Mouse (Mus musculus): Measurements from ENCODE around the gene Rab1a. TPM values are rescaled to one million over a fixed set of nuclear protein-coding genes. Genes with fewer than 3 reads are reported as not detected.
A peak's percentile ranks its signal among the peaks of the same experiment; 100 is the strongest.

The Rab1a gene
- polyA plus RNA-seq, 1 experiment from 2014 or later, result 264 TPM

GRCm38 (mm10) chr11:20187271-20187670 is 14.0 kb upstream of the Rab1a start:
- H3K27me3 ChIP-seq (ENCODE audit: control insufficient read depth, insufficient read depth, low read depth, low read length), result no peaks in the 10 kb centered on the region
- no peak overlapping the region for H3K9ac ChIP-seq (ENCODE audit: low read length)
- H3K36me3 ChIP-seq (ENCODE audit: control insufficient read depth, insufficient read depth, low read length), result no peaks in the 10 kb centered on the region
- 0 out of 2 replicates have a peak, but pooled peaks cover 2% of the 10 kb centered on the region for H3K4me1 ChIP-seq (replicated peaks; ENCODE audit: control insufficient read depth, insufficient read depth, low read length)
- ATAC-seq (ENCODE audit: low read depth), result no peak
- H3K9me3 ChIP-seq (ENCODE audit: control insufficient read depth, low read length), result no peaks in the 10 kb centered on the region; the same call in 1 of the 2 replicates
- H3K4me2 ChIP-seq (ENCODE audit: low read depth, low read length), result no peak overlapping the region
- no peak overlapping the region for H3K4me3 ChIP-seq (ENCODE audit: low read length)
- H3K27ac ChIP-seq (ENCODE audit: low read length), result no peak overlapping the region
- 62% methylated on average over 6 of the region's 6 CpGs for WGBS

DNA sequence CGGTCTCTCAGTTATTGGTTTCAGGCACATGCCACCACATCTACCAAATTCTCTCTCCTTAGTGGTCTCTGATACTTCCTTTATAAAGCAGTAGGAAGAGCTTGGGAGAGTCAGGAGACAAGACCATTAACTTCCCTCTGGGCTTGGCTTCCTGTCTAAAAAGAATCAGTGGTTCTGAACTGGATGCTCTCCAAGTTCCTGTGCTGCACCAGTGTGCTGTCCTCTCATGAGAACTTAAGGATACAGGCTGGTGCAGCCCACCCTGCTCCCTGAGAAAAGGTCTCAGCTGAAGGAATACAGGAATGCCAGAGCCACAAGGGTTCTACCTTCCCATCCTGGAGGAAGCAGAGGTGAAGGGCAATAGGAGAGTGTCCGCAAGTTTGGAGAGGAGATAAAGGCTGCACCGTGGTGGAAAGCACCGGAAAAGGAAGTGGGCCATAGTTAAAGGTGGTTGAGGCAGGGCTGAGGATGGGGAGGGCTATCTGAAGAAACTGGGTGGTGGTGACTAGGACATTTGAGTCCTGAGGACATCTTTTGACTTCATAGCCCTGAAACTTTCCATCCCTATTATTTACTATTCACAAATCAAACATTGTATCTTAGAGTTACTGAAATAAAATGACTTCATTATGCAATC is 8.0 kb upstream of the Rab1a start:
- Histone ChIP-seq H3K9ac (ENCODE audit: low read length) (no peak overlapping the region), H3K4me3 (ENCODE audit: low read length) (no peak overlapping the region), H3K27ac (ENCODE audit: low read length) (0 out of 2 replicates have a peak overlapping the region, but pooled peaks have one; percentile 2), H3K4me1 (replicated peaks; ENCODE audit: control insufficient read depth, insufficient read depth, low read length) (no peaks in the 10 kb centered on the region), H3K27me3 (ENCODE audit: control insufficient read depth, insufficient read depth, low read depth, low read length) (no peaks in the 10 kb centered on the region), H3K4me2 (ENCODE audit: low read depth, low read length) (no peak overlapping the region), H3K9me3 (ENCODE audit: control insufficient read depth, low read length) (no peaks in the 10 kb centered on the region), H3K36me3 (ENCODE audit: control insufficient read depth, insufficient read depth, low read length) (no peaks in the 10 kb centered on the region)
- no peak for ATAC-seq (ENCODE audit: low read depth)
- 82% methylated on average over 4 of the region's 4 CpGs for WGBS

DNA sequence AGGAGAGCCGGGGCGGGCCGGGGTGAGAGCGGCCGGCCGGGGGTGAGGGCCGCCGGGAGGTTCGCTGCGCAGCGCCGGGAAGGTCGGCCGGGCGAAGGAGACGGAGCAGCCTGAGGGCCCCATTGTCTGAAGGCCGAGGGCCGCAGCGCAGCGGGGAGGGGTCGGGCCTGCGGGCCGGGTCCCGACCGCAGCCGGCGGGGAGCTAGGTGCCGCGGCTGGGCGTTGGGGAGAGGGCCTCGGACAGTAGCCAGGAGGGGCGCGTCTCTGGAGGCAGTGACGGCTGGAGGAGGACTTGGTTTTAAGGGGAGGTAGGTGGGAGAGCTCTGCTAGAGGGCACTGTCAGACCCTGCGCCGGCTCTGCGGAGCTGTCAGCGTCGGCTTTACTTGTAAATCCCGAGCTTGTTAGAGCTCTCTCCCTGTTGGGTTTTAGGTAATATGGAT is 449 bp downstream of the Rab1a start:
- Histone ChIP-seq H3K4me2 (ENCODE audit: low read depth, low read length) (peak overlapping the region; percentile 76), H3K4me1 (replicated peaks; ENCODE audit: control insufficient read depth, insufficient read depth, low read length) (peaks cover 24% of the 10 kb centered on the region), H3K27ac (ENCODE audit: low read length) (peak overlapping the region; percentile 97), H3K9ac (ENCODE audit: low read length) (peak overlapping the region; percentile 100), H3K9me3 (ENCODE audit: control insufficient read depth, low read length) (no peaks in the 10 kb centered on the region), H3K27me3 (ENCODE audit: control insufficient read depth, insufficient read depth, low read depth, low read length) (no peaks in the 10 kb centered on the region), H3K4me3 (ENCODE audit: low read length) (peak overlapping the region; percentile 100), H3K36me3 (ENCODE audit: control insufficient read depth, insufficient read depth, low read length) (no peaks in the 10 kb centered on the region)
- WGBS, result under 1% methylated on average over 36 of the region's 40 CpGs
- peak; percentile 31 for ATAC-seq (ENCODE audit: low read depth)

DNA sequence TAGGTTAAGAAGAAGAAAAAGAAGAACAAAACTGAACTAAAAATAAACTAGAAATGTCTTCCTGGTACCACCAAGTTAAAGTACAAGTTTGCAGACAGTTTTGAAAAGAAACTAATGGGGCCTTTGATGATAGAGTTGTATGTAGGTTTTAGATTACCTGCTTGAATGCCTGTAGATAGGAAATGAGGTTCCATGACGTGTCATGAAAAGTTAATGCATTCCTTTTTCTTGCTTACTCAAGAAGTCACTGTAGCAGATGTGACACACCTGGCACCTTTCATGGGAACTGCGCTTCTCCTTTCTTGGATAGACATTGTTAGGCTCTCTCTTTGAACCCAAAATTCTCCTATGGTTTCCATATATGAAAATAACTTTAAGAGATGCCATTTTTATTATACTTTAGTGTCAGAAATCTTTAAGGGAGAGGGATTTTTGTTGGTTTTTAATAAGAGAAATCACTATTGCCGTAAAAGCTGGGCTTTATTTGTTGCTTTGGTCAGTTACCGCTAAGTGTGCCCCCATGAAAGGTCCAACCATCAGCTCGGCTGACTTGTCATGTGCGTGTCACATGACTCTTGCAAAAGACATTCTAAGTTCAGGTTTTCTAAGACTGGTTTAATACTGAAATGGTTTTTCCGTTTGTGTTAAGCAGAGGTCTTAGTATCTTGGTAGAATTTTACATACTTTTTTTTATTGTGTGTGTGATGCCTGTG is 1.2 kb downstream of the Rab1a start:
- no peak for ATAC-seq (ENCODE audit: low read depth)
- Histone ChIP-seq H3K4me1 (replicated peaks; ENCODE audit: control insufficient read depth, insufficient read depth, low read length) (peaks cover 28% of the 10 kb centered on the region), H3K27me3 (ENCODE audit: control insufficient read depth, insufficient read depth, low read depth, low read length) (no peaks in the 10 kb centered on the region), H3K27ac (ENCODE audit: low read length) (no peak overlapping the region), H3K9me3 (ENCODE audit: control insufficient read depth, low read length) (no peaks in the 10 kb centered on the region), H3K4me2 (ENCODE audit: low read depth, low read length) (peak overlapping the region; percentile 76), H3K4me3 (ENCODE audit: low read length) (peak overlapping the region; percentile 100), H3K9ac (ENCODE audit: low read length) (peak overlapping the region; percentile 100), H3K36me3 (ENCODE audit: control insufficient read depth, insufficient read depth, low read length) (no peaks in the 10 kb centered on the region)
- 28% methylated on average over 7 of the region's 7 CpGs for WGBS

GRCm38 (mm10) chr11:20204321-20204720 is 3.1 kb downstream of the Rab1a start:
- Histone ChIP-seq H3K4me3 (ENCODE audit: low read length) (no peak overlapping the region), H3K36me3 (ENCODE audit: control insufficient read depth, insufficient read depth, low read length) (no peaks in the 10 kb centered on the region), H3K4me1 (replicated peaks; ENCODE audit: control insufficient read depth, insufficient read depth, low read length) (peaks cover 28% of the 10 kb centered on the region), H3K9me3 (ENCODE audit: control insufficient read depth, low read length) (no peaks in the 10 kb centered on the region), H3K4me2 (ENCODE audit: low read depth, low read length) (0 out of 2 replicates have a peak overlapping the region, but pooled peaks have one; percentile 8), H3K27me3 (ENCODE audit: control insufficient read depth, insufficient read depth, low read depth, low read length) (no peaks in the 10 kb centered on the region), H3K9ac (ENCODE audit: low read length) (no peak overlapping the region), H3K27ac (ENCODE audit: low read length) (no peak overlapping the region)
- 49% methylated on average over 2 of the region's 2 CpGs for WGBS
- no peak for ATAC-seq (ENCODE audit: low read depth)

- no peaks in the 10 kb centered on the region for H3K9me3 ChIP-seq (ENCODE audit: control insufficient read depth, low read length)
Observed at GRCm38 (mm10) chr11:20204870-20205446, 3.7 kb downstream of the Rab1a start.

DNA sequence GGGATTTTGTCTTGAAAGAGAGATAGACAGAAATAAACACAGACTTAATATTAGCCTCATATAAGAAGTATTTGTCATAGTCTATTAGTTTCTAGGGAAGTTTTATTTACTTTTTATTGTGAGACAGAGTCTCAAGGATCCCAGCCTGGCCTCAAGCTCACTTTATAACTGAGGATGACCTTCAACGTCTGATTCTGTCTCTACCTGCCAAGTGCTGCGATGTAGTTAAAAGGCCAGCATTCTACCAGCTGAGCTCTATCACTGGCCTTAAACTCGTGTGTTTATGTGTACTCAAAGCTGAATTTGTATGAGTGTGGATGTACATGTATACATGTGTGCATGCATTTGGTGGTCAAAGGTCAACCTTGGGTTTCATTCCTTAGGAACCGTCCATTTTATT is 4.3 kb downstream of the Rab1a start:
- H3K27ac ChIP-seq (ENCODE audit: low read length), result no peak overlapping the region
- no peaks in the 10 kb centered on the region for H3K9me3 ChIP-seq (ENCODE audit: control insufficient read depth, low read length)
- no peak overlapping the region for H3K9ac ChIP-seq (ENCODE audit: low read length)
- H3K27me3 ChIP-seq (ENCODE audit: control insufficient read depth, insufficient read depth, low read depth, low read length), result no peaks in the 10 kb centered on the region
- peaks cover 25% of the 10 kb centered on the region for H3K4me1 ChIP-seq (replicated peaks; ENCODE audit: control insufficient read depth, insufficient read depth, low read length)
- ATAC-seq (ENCODE audit: low read depth), result no peak
- H3K4me2 ChIP-seq (ENCODE audit: low read depth, low read length), result no peak overlapping the region
- H3K4me3 ChIP-seq (ENCODE audit: low read length), result no peak overlapping the region
- 60% methylated on average over 4 of the region's 4 CpGs for WGBS
- no peaks in the 10 kb centered on the region for H3K36me3 ChIP-seq (ENCODE audit: control insufficient read depth, insufficient read depth, low read length)

More at GRCm38 (mm10) chr11:20204870-20205446, 3.7 kb downstream of the Rab1a start:
- no peak for ATAC-seq (ENCODE audit: low read depth)
- Histone ChIP-seq H3K9ac (ENCODE audit: low read length) (no peak overlapping the region), H3K4me2 (ENCODE audit: low read depth, low read length) (no peak overlapping the region), H3K36me3 (ENCODE audit: control insufficient read depth, insufficient read depth, low read length) (no peaks in the 10 kb centered on the region), H3K4me3 (ENCODE audit: low read length) (no peak overlapping the region), H3K4me1 (replicated peaks; ENCODE audit: control insufficient read depth, insufficient read depth, low read length) (peaks cover 28% of the 10 kb centered on the region), H3K27ac (ENCODE audit: low read length) (no peak overlapping the region), H3K27me3 (ENCODE audit: control insufficient read depth, insufficient read depth, low read depth, low read length) (no peaks in the 10 kb centered on the region)
- 61% methylated on average over 9 of the region's 9 CpGs for WGBS

DNA sequence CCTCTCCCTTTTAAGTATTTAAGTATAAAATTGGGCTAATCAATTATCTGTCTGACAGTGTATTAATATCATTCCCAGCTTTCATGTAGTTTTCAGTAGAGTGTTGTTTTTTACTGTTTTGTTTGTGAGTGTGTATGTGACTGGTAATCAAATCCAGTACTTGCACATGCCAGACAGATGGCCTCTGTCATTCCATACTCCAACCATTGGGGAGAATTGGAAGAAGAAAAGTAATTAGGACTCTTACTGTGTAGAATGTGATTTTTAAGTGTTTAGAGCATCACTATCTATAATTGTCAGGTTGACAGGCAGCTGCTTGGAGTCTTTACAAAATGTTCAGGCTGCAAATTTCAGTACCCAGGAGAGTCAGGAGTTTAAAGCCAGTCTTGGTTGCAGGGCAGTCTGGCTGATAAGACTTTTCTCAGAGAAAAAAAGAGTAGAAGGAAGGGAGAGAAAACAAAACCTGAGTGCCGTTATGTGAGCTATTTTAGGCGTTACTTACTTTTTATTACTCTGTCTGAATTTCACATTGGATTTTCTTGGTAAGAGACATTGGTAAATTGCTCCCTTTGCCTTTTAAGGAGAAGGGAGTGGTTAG is 5.5 kb downstream of the Rab1a start:
- Histone ChIP-seq H3K9me3 (ENCODE audit: control insufficient read depth, low read length) (no peaks in the 10 kb centered on the region), H3K9ac (ENCODE audit: low read length) (no peak overlapping the region), H3K4me3 (ENCODE audit: low read length) (no peak overlapping the region), H3K27ac (ENCODE audit: low read length) (no peak overlapping the region), H3K4me1 (replicated peaks; ENCODE audit: control insufficient read depth, insufficient read depth, low read length) (peaks cover 25% of the 10 kb centered on the region), H3K27me3 (ENCODE audit: control insufficient read depth, insufficient read depth, low read depth, low read length) (no peaks in the 10 kb centered on the region), H3K4me2 (ENCODE audit: low read depth, low read length) (no peak overlapping the region), H3K36me3 (ENCODE audit: control insufficient read depth, insufficient read depth, low read length) (no peaks in the 10 kb centered on the region)
- ATAC-seq (ENCODE audit: low read depth), result no peak
- 47% methylated on average over 2 of the region's 2 CpGs for WGBS

DNA sequence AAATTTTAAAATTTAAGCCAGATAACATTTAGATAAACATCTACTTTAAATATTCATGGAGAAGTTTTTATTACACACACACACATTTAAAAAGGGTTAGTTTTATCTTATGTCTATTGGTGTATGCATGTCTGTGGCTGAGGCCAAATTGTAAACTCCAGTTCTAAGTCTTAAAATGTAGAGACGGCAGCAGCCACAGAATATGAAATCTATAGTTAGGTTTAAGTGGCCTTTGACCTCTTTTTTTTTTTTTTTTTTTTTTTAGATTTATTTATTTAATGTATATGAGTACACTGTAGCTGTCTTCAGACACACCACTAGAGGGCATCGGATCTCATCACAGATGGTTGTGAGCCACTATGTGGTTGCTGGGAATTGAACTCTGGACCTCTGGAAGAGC is 6.4 kb downstream of the Rab1a start:
- Histone ChIP-seq H3K36me3 (ENCODE audit: control insufficient read depth, insufficient read depth, low read length) (no peaks in the 10 kb centered on the region), H3K27ac (ENCODE audit: low read length) (no peak overlapping the region), H3K27me3 (ENCODE audit: control insufficient read depth, insufficient read depth, low read depth, low read length) (no peaks in the 10 kb centered on the region), H3K4me3 (ENCODE audit: low read length) (no peak overlapping the region), H3K9ac (ENCODE audit: low read length) (no peak overlapping the region), H3K4me1 (replicated peaks; ENCODE audit: control insufficient read depth, insufficient read depth, low read length) (peaks cover 25% of the 10 kb centered on the region), H3K4me2 (ENCODE audit: low read depth, low read length) (no peak overlapping the region), H3K9me3 (ENCODE audit: control insufficient read depth, low read length) (no peaks in the 10 kb centered on the region)
- 80% methylated on average over 2 of the region's 2 CpGs for WGBS
- no peak for ATAC-seq (ENCODE audit: low read depth)
